Mouse (Mus musculus): Measurements from ENCODE around the gene Cd7. TPM values are rescaled to one million over a fixed set of nuclear protein-coding genes. Genes with fewer than 3 reads are reported as not detected.

Cd7 gene
- total and polyA plus RNA-seq, 2 experiments from 2014 or later = not detected

DNA sequence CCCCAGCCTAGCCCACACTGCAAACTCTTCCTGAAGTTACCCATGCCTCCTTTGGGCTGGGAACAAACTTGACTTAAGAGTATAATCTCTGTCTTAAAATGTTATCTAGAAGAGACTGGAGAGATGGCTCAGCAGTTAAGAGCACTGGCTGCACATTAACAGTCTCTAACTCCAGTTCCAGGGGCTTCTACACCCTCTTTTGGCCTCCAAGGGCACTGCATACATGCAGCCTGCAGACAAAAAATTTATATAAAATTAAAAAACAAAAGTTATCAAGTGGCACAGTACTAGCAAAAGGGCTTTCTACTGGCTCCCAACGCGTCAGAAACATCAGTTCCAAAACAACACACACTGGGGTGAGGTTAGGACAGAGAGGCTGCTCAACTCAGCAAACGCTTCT lies 51.6 kb downstream of the Cd7 start:
- Histone ChIP-seq H3K9ac (no peak overlapping the region), H3K4me3 (ENCODE audit: low read depth, low read length) (no peak overlapping the region), H3K9me3 (ENCODE audit: low read length) (no peaks in the 10 kb centered on the region), H3K4me2 (ENCODE audit: low read depth) (no peak overlapping the region), H3K27me3 (ENCODE audit: insufficient read depth, low read length) (no peaks in the 10 kb centered on the region), H3K4me1 (ENCODE audit: insufficient read depth) (peaks cover 25% of the 10 kb centered on the region), H3K27ac (ENCODE audit: low read depth, low read length) (no peak overlapping the region), H3K36me3 (ENCODE audit: insufficient read depth) (peaks cover 14% of the 10 kb centered on the region)
- ATAC-seq (no peak), DNase-seq (no peak)
- WGBS = 86% methylated on average over 3 of the region's 3 CpGs
- no peak for TF ChIP-seq CTCF (IDR thresholded peaks at IDR 0.05; ENCODE audit: low read depth)

Other genes with a start within 250 kb of the Cd7 start
- 43.0 and 52.0 TPM in 2 replicates for gene Dus1l, start 243.0 kb downstream of the Cd7 start, total RNA-seq (2014; rRNA removed)
- 36.1 and 38.6 TPM in 2 replicates for gene Dus1l, start 243.0 kb downstream of the Cd7 start, polyA plus RNA-seq (2015; fragmentation: Nextera tagmentation; extraction: Ambion mirVana)
- 328 and 364 TPM in 2 replicates for gene Fasn, start 214.9 kb downstream of the Cd7 start, total RNA-seq (2014; rRNA removed)
- gene Fasn, start 214.9 kb downstream of the Cd7 start, polyA plus RNA-seq (2015; fragmentation: Nextera tagmentation; extraction: Ambion mirVana) = 72.5 and 75.6 TPM in 2 replicates
- 8.8 and 11.6 TPM in 2 replicates for gene Ccdc57, start 106.5 kb downstream of the Cd7 start, total RNA-seq (2014; rRNA removed)
- 4.9 and 6.9 TPM in 2 replicates for gene Ccdc57, start 106.5 kb downstream of the Cd7 start, polyA plus RNA-seq (2015; fragmentation: Nextera tagmentation; extraction: Ambion mirVana)
- 7.2 and 9.0 TPM in 2 replicates for gene Slc16a3, start 90.9 kb downstream of the Cd7 start, total RNA-seq (2014; rRNA removed)
- 2.6 and 3.6 TPM in 2 replicates for gene Slc16a3, start 90.9 kb downstream of the Cd7 start, polyA plus RNA-seq (2015; fragmentation: Nextera tagmentation; extraction: Ambion mirVana)
- gene Csnk1d, start 48.1 kb downstream of the Cd7 start, total RNA-seq (2014; rRNA removed) = 77.9 and 107 TPM in 2 replicates
- 84.8 and 108 TPM in 2 replicates for gene Csnk1d, start 48.1 kb downstream of the Cd7 start, polyA plus RNA-seq (2015; fragmentation: Nextera tagmentation; extraction: Ambion mirVana)
- not detected in 2 replicates for gene Sectm1b, start 24.2 kb upstream of the Cd7 start, total RNA-seq (2014; rRNA removed)
- not detected in 2 replicates for gene Sectm1b, start 24.2 kb upstream of the Cd7 start, polyA plus RNA-seq (2015; fragmentation: Nextera tagmentation; extraction: Ambion mirVana)
- gene Sectm1a, start 41.8 kb upstream of the Cd7 start, total RNA-seq (2014; rRNA removed) = not detected in 2 replicates
- gene Sectm1a, start 41.8 kb upstream of the Cd7 start, polyA plus RNA-seq (2015; fragmentation: Nextera tagmentation; extraction: Ambion mirVana) = not detected in 2 replicates
- not detected in 2 replicates for gene Tex19.2, start 79.3 kb upstream of the Cd7 start, total RNA-seq (2014; rRNA removed)
- gene Tex19.2, start 79.3 kb upstream of the Cd7 start, polyA plus RNA-seq (2015; fragmentation: Nextera tagmentation; extraction: Ambion mirVana) = not detected in 2 replicates
- gene Tex19.1, start 106.7 kb upstream of the Cd7 start, total RNA-seq (2014; rRNA removed) = not detected in 2 replicates
- not detected in 2 replicates for gene Tex19.1, start 106.7 kb upstream of the Cd7 start, polyA plus RNA-seq (2015; fragmentation: Nextera tagmentation; extraction: Ambion mirVana)
- gene Uts2r, start 120.9 kb upstream of the Cd7 start, total RNA-seq (2014; rRNA removed) = 0.33 and 1.1 TPM in 2 replicates
- gene Uts2r, start 120.9 kb upstream of the Cd7 start, polyA plus RNA-seq (2015; fragmentation: Nextera tagmentation; extraction: Ambion mirVana) = 0.43 and 0.77 TPM in 2 replicates
- 64.9 and 77.0 TPM in 2 replicates for gene Hexdc, start 165.0 kb upstream of the Cd7 start, total RNA-seq (2014; rRNA removed)
- 19.8 and 24.1 TPM in 2 replicates for gene Hexdc, start 165.0 kb upstream of the Cd7 start, polyA plus RNA-seq (2015; fragmentation: Nextera tagmentation; extraction: Ambion mirVana)
- 7.1 and 9.0 TPM in 2 replicates for gene Ogfod3, start 165.3 kb upstream of the Cd7 start, total RNA-seq (2014; rRNA removed)
- 16.8 and 21.4 TPM in 2 replicates for gene Ogfod3, start 165.3 kb upstream of the Cd7 start, polyA plus RNA-seq (2015; fragmentation: Nextera tagmentation; extraction: Ambion mirVana)
- gene Cybc1, start 189.9 kb upstream of the Cd7 start, total RNA-seq (2014; rRNA removed) = 28.0 and 29.1 TPM in 2 replicates
- gene Cybc1, start 189.9 kb upstream of the Cd7 start, polyA plus RNA-seq (2015; fragmentation: Nextera tagmentation; extraction: Ambion mirVana) = 19.7 TPM in 2 replicates
- gene Narf, start 197.8 kb upstream of the Cd7 start, total RNA-seq (2014; rRNA removed) = 73.1 and 135 TPM in 2 replicates
- 39.0 and 42.9 TPM in 2 replicates for gene Narf, start 197.8 kb upstream of the Cd7 start, polyA plus RNA-seq (2015; fragmentation: Nextera tagmentation; extraction: Ambion mirVana)
- gene Foxk2, start 220.6 kb upstream of the Cd7 start, total RNA-seq (2014; rRNA removed) = 62.9 and 73.1 TPM in 2 replicates
- 14.2 and 16.5 TPM in 2 replicates for gene Foxk2, start 220.6 kb upstream of the Cd7 start, polyA plus RNA-seq (2015; fragmentation: Nextera tagmentation; extraction: Ambion mirVana)

Data from forebrain, postnatal 0 days (tissue).